Mouse (Mus musculus): ENCODE measurements at regions not wholly inside any gene's neighbourhood (a gene's known extent, or its start where the extent isn't known, plus 50 kb on each side); places are given as distances from the start of the nearest gene placed in this dataset.

- Histone ChIP-seq H3K27me3 (replicated peaks; ENCODE audit: control insufficient read depth, insufficient read depth, low read length) (no peaks in the 10 kb centered on the region), H3K4me3 (ENCODE audit: insufficient read depth, low read depth, low read length) (no peak overlapping the region), H3K36me3 (ENCODE audit: control insufficient read depth, insufficient read depth, low read length) (no peaks in the 10 kb centered on the region), H3K27ac (ENCODE audit: insufficient read depth, low read depth, low read length) (no peak overlapping the region), H3K4me1 (ENCODE audit: control insufficient read depth, insufficient read depth, low read length) (no peaks in the 10 kb centered on the region)
- WGBS, result 62% methylated on average over 1 of the region's 1 CpGs
- TF ChIP-seq POLR2A (IDR thresholded peaks at IDR 0.05; ENCODE audit: low read depth, low read length) (no peak), CTCF (conservative IDR thresholded peaks at IDR 0.05; ENCODE audit: insufficient read depth, insufficient read length, low read depth, low read length) (no peak)
- DNase-seq, result no peak
Measured at GRCm38 (mm10) chr9:113283244-113283643, 424.8 kb downstream of the Pdcd6ip start.

- Histone ChIP-seq H3K4me1 (ENCODE audit: control insufficient read depth, insufficient read depth, low read length) (no peaks in the 10 kb centered on the region), H3K36me3 (ENCODE audit: control insufficient read depth, insufficient read depth, low read length) (no peaks in the 10 kb centered on the region), H3K4me3 (ENCODE audit: insufficient read depth, low read depth, low read length) (no peak overlapping the region), H3K27me3 (replicated peaks; ENCODE audit: control insufficient read depth, insufficient read depth, low read length) (no peaks in the 10 kb centered on the region; the same call in 1 of the 2 replicates), H3K27ac (ENCODE audit: insufficient read depth, low read depth, low read length) (no peak overlapping the region)
- DNase-seq, result no peak
- TF ChIP-seq POLR2A (IDR thresholded peaks at IDR 0.05; ENCODE audit: low read depth, low read length) (no peak), CTCF (conservative IDR thresholded peaks at IDR 0.05; ENCODE audit: insufficient read depth, insufficient read length, low read depth, low read length) (no peak)
- WGBS, result 81% methylated on average over 4 of the region's 4 CpGs
Measured at GRCm38 (mm10) chr9:113270595-113270994, 437.5 kb downstream of the Pdcd6ip start.

GRCm38 (mm10) chr9:113267696-113268095 lies 440.4 kb downstream of the Pdcd6ip start:
- WGBS, result 83% methylated on average over 8 of the region's 8 CpGs
- no peaks in the 10 kb centered on the region; the same call in 1 of the 2 replicates for H3K27me3 ChIP-seq (replicated peaks; ENCODE audit: control insufficient read depth, insufficient read depth, low read length)
- no peak for TF ChIP-seq CTCF (conservative IDR thresholded peaks at IDR 0.05; ENCODE audit: insufficient read depth, insufficient read length, low read depth, low read length)
- no peak for TF ChIP-seq POLR2A (IDR thresholded peaks at IDR 0.05; ENCODE audit: low read depth, low read length)
- DNase-seq, result no peak
- no peak overlapping the region for H3K27ac ChIP-seq (ENCODE audit: insufficient read depth, low read depth, low read length)
- H3K36me3 ChIP-seq (ENCODE audit: control insufficient read depth, insufficient read depth, low read length), result no peaks in the 10 kb centered on the region
- H3K4me1 ChIP-seq (ENCODE audit: control insufficient read depth, insufficient read depth, low read length), result no peaks in the 10 kb centered on the region
- H3K4me3 ChIP-seq (ENCODE audit: insufficient read depth, low read depth, low read length), result no peak overlapping the region

- TF ChIP-seq POLR2A (IDR thresholded peaks at IDR 0.05; ENCODE audit: low read depth, low read length) (no peak), CTCF (conservative IDR thresholded peaks at IDR 0.05; ENCODE audit: insufficient read depth, insufficient read length, low read depth, low read length) (no peak)
- H3K4me1 ChIP-seq (ENCODE audit: control insufficient read depth, insufficient read depth, low read length), result no peaks in the 10 kb centered on the region
- WGBS, result 68% methylated on average over 6 of the region's 6 CpGs
- no peak for DNase-seq
- H3K27me3 ChIP-seq (replicated peaks; ENCODE audit: control insufficient read depth, insufficient read depth, low read length), result no peaks in the 10 kb centered on the region
- no peak overlapping the region for H3K4me3 ChIP-seq (ENCODE audit: insufficient read depth, low read depth, low read length)
- H3K27ac ChIP-seq (ENCODE audit: insufficient read depth, low read depth, low read length), result no peak overlapping the region
- H3K36me3 ChIP-seq (ENCODE audit: control insufficient read depth, insufficient read depth, low read length), result no peaks in the 10 kb centered on the region
Measured at GRCm38 (mm10) chr9:113263636-113264035, 444.4 kb downstream of the Pdcd6ip start.

- TF ChIP-seq CTCF (conservative IDR thresholded peaks at IDR 0.05; ENCODE audit: insufficient read depth, insufficient read length, low read depth, low read length) (no peak), POLR2A (IDR thresholded peaks at IDR 0.05; ENCODE audit: low read depth, low read length) (no peak)
- H3K4me3 ChIP-seq (ENCODE audit: insufficient read depth, low read depth, low read length), result no peak overlapping the region
- no peak for DNase-seq
- H3K27ac ChIP-seq (ENCODE audit: insufficient read depth, low read depth, low read length), result no peak overlapping the region
- H3K27me3 ChIP-seq (replicated peaks; ENCODE audit: control insufficient read depth, insufficient read depth, low read length), result no peaks in the 10 kb centered on the region
- H3K36me3 ChIP-seq (ENCODE audit: control insufficient read depth, insufficient read depth, low read length), result no peaks in the 10 kb centered on the region
- WGBS, result 79% methylated on average over 2 of the region's 2 CpGs
- H3K4me1 ChIP-seq (ENCODE audit: control insufficient read depth, insufficient read depth, low read length), result no peaks in the 10 kb centered on the region
Measured at GRCm38 (mm10) chr9:113260296-113260695, 447.8 kb downstream of the Pdcd6ip start.

- DNase-seq, result no peak
- H3K4me3 ChIP-seq (ENCODE audit: insufficient read depth, low read depth, low read length), result no peak overlapping the region
- H3K27me3 ChIP-seq (replicated peaks; ENCODE audit: control insufficient read depth, insufficient read depth, low read length), result no peaks in the 10 kb centered on the region
- no peaks in the 10 kb centered on the region for H3K4me1 ChIP-seq (ENCODE audit: control insufficient read depth, insufficient read depth, low read length)
- WGBS, result 79% methylated on average over 2 of the region's 2 CpGs
- H3K36me3 ChIP-seq (ENCODE audit: control insufficient read depth, insufficient read depth, low read length), result no peaks in the 10 kb centered on the region
- H3K27ac ChIP-seq (ENCODE audit: insufficient read depth, low read depth, low read length), result no peak overlapping the region
- TF ChIP-seq POLR2A (IDR thresholded peaks at IDR 0.05; ENCODE audit: low read depth, low read length) (no peak), CTCF (conservative IDR thresholded peaks at IDR 0.05; ENCODE audit: insufficient read depth, insufficient read length, low read depth, low read length) (no peak)
Measured at GRCm38 (mm10) chr9:113258556-113258955, 449.5 kb downstream of the Pdcd6ip start.

- Histone ChIP-seq H3K4me3 (ENCODE audit: insufficient read depth, low read depth, low read length) (no peak overlapping the region), H3K36me3 (ENCODE audit: control insufficient read depth, insufficient read depth, low read length) (no peaks in the 10 kb centered on the region), H3K27ac (ENCODE audit: insufficient read depth, low read depth, low read length) (no peak overlapping the region), H3K27me3 (replicated peaks; ENCODE audit: control insufficient read depth, insufficient read depth, low read length) (no peaks in the 10 kb centered on the region; the same call in 1 of the 2 replicates), H3K4me1 (ENCODE audit: control insufficient read depth, insufficient read depth, low read length) (no peaks in the 10 kb centered on the region)
- TF ChIP-seq POLR2A (IDR thresholded peaks at IDR 0.05; ENCODE audit: low read depth, low read length) (no peak), CTCF (conservative IDR thresholded peaks at IDR 0.05; ENCODE audit: insufficient read depth, insufficient read length, low read depth, low read length) (no peak)
- 19% methylated on average over 12 of the region's 12 CpGs for WGBS
- no peak for DNase-seq
Measured at GRCm38 (mm10) chr9:113248703-113249274, 459.3 kb downstream of the Pdcd6ip start.
